22 mouse cellular contexts compared by ENCODE assay signal in genomic region chr12:8371746-8372510, GRCm38 (mm10). TPM values are rescaled to one million over a fixed set of nuclear protein-coding genes. Genes with fewer than 3 reads are reported as not detected.
DNase-seq lines count a peak whose midpoint lies in the region; ATAC-seq and TF ChIP-seq lines count a peak whose summit lies in the region.
"Had no signal": no experiment of that assay in that cellular context is flagged by ENCODE, and none has a peak within 500 bp of the region (broad histone marks: within the 10 kb centered on the region; RNA-seq: fewer than 3 reads in every experiment).

No protein-coding gene starts in this region.

- H3K4me1 ChIP-seq in heart, embryonic 12.5 days (replicated peaks) = peaks cover 22% of the 10 kb centered on the region
- H3K4me1 ChIP-seq in small intestine, adult 2 months (ENCODE audit: control insufficient read depth, insufficient read depth, insufficient read length, low read length) = peaks cover 21% of the 10 kb centered on the region
- H3K4me1 ChIP-seq: forebrain, embryonic 12.5 days; hindbrain, embryonic 10.5 days; limb, embryonic 12.5 days; liver, embryonic 13.5 days had no signal

- intact Hi-C loops in heart, postnatal 14 days (cut with DNase I) = no loop called here

- no peak for TF ChIP-seq POLR2A in small intestine, adult 2 months (IDR thresholded peaks at IDR 0.05; ENCODE audit: low read depth, low read length)

- 27% methylated on average over 5 of the region's 5 CpGs for WGBS in heart, embryonic 12.5 days
- 27% methylated on average over 5 of the region's 5 CpGs for WGBS in small intestine, adult 2 months

- no peak overlapping the region for H3K27ac ChIP-seq in heart, embryonic 12.5 days (ENCODE audit: poor library complexity, severe bottlenecking)
- H3K27ac ChIP-seq in small intestine, adult 2 months (ENCODE audit: insufficient read depth, low read depth, low read length) = peak overlapping the region; percentile 97
- H3K27ac ChIP-seq: forebrain, embryonic 12.5 days; heart, adult 2 months; hindbrain, embryonic 10.5 days; hindbrain, postnatal 0 days; limb, embryonic 12.5 days; liver, embryonic 13.5 days had no signal

- no peak overlapping the region; the same call in 1 of the 2 replicates for H3K9ac ChIP-seq in heart, embryonic 12.5 days
- H3K9ac ChIP-seq: forebrain, embryonic 12.5 days; limb, embryonic 12.5 days; liver, embryonic 13.5 days had no signal

- no peak overlapping the region for H3K4me2 ChIP-seq in heart, embryonic 12.5 days
- H3K4me2 ChIP-seq: forebrain, embryonic 12.5 days; limb, embryonic 12.5 days; liver, embryonic 13.5 days had no signal

- no peak for DNase-seq in heart, postnatal 14 days
- peak; percentile 72 for DNase-seq in A20 (ENCODE audit: low read depth, low spot score)
- no peak for DNase-seq in right cerebral cortex, postnatal 36 days (ENCODE audit: low spot score in 2 of 2)
- DNase-seq in gastrocnemius, adult 8-10 months (ENCODE audit: low spot score in 2 of 2) = no peak
- DNase-seq: adrenal gland, postnatal 36 days; cerebellum, adult 18-20 months; cerebellum, postnatal 36 days; gastrocnemius, postnatal 10 days; heart, adult 2 months; kidney, postnatal 36 days; liver, embryonic 13.5 days; midbrain, embryonic 14.5 days; right cerebral cortex, postnatal 14 days; thymus, postnatal 25 days had no signal

- no peaks in the 10 kb centered on the region for H3K9me3 ChIP-seq in heart, embryonic 12.5 days (replicated peaks)
- H3K9me3 ChIP-seq: forebrain, embryonic 12.5 days; hindbrain, embryonic 10.5 days; limb, embryonic 12.5 days; liver, embryonic 13.5 days had no signal

- TF ChIP-seq CTCF in small intestine, adult 2 months (IDR thresholded peaks at IDR 0.05; ENCODE audit: extremely low read depth, insufficient read length, insufficient replicate concordance, low read depth, low read length) = no peak

- ATAC-seq in heart, embryonic 12.5 days (ENCODE audit: insufficient number of reproducible peaks, low FRiP score) = 0 out of 2 replicates have a peak, but pooled peaks have one; percentile 61
- ATAC-seq in hematopoietic stem cell, adult 5-6 weeks (replicated peaks in 1 of 2; ENCODE audit: insufficient read depth in 1 of 2, low FRiP score in 2 of 2, low TSS enrichment in 1 of 2, low read depth in 1 of 2, poor library complexity in 2 of 2, severe bottlenecking in 2 of 2) = peak; percentile 54 to 56; a peak in 3 of 4 replicates
- ATAC-seq: hindbrain, postnatal 0 days had no signal

- no peak overlapping the region for H3K4me3 ChIP-seq in heart, embryonic 12.5 days
- no peak overlapping the region for H3K4me3 ChIP-seq in small intestine, adult 2 months (ENCODE audit: low read depth, low read length)
- H3K4me3 ChIP-seq: forebrain, embryonic 12.5 days; heart, adult 2 months; hindbrain, embryonic 10.5 days; limb, embryonic 12.5 days; liver, embryonic 13.5 days; myocyte had no signal

- H3K36me3 ChIP-seq in heart, embryonic 12.5 days = no peaks in the 10 kb centered on the region
- H3K36me3 ChIP-seq in small intestine, adult 2 months (ENCODE audit: control insufficient read depth, insufficient read depth, low read length) = no peaks in the 10 kb centered on the region
- H3K36me3 ChIP-seq: forebrain, embryonic 12.5 days; hindbrain, embryonic 10.5 days; limb, embryonic 12.5 days; liver, embryonic 13.5 days had no signal

- H3K27me3 ChIP-seq in heart, embryonic 12.5 days (replicated peaks) = no peaks in the 10 kb centered on the region
- no peaks in the 10 kb centered on the region for H3K27me3 ChIP-seq in small intestine, adult 2 months (ENCODE audit: control insufficient read depth, insufficient read depth, low read length)
- H3K27me3 ChIP-seq: forebrain, embryonic 12.5 days; limb, embryonic 12.5 days; liver, embryonic 13.5 days had no signal

RNA-seq across cellular contexts. Expression of gene Hs1bp3, which starts 58.7 kb away (rescaled TPM):
- polyA plus RNA-seq in heart, embryonic 12.5 days (2016; fragmentation: Nextera tagmentation; extraction: Ambion mirVana) = 16.5 and 18.3 TPM in 2 replicates
- 10 to 100 TPM; 11.9 to 12.9 TPM for total RNA-seq in heart, postnatal 14 days (2021)
- total RNA-seq in hematopoietic stem cell, adult 5-6 weeks (2017) = 7.7 and 10.5 TPM in 2 replicates
- polyA plus RNA-seq in small intestine, adult 2 months (2012; rRNA removed) = 6.1 and 15.2 TPM in 2 replicates
- total RNA-seq in gastrocnemius, adult 8-10 months (2022) = 1 to 10 TPM; 4.3 to 8.4 (median 5.4) TPM
